ENCODE assay signal across 22 mouse cellular contexts in genomic region chr11:36891106-36891505, GRCm38 (mm10).
A peak's percentile ranks its signal among the peaks of the same experiment; 100 is the strongest.
DNase-seq lines count a peak whose midpoint lies in the region; ATAC-seq and TF ChIP-seq lines count a peak whose summit lies in the region.
"Had no signal": no experiment of that assay in that cellular context is flagged by ENCODE, and none has a peak within 500 bp of the region (broad histone marks: within the 10 kb centered on the region; RNA-seq: fewer than 3 reads in every experiment).

No protein-coding gene starts in this region.

- peak; percentile 65; the same call in 1 of the 2 replicates for ATAC-seq in neural tube, embryonic 12.5 days (ENCODE audit: low FRiP score, low read depth)
- ATAC-seq: activated CD4-positive, CD25-positive, alpha-beta regulatory T cell, adult 4 months; forebrain, postnatal 0 days; inflammation-experienced regulatory T-cells, adult 6 months had no signal

- H3K27ac ChIP-seq in neural tube, embryonic 12.5 days = no peak overlapping the region
- H3K27ac ChIP-seq: layer of hippocampus, adult 2 months; limb, embryonic 12.5 days; liver, embryonic 14.5 days; stomach, postnatal 0 days had no signal

- WGBS in neural tube, embryonic 12.5 days = 29% methylated on average over 3 of the region's 3 CpGs

- H3K27me3 ChIP-seq in neural tube, embryonic 12.5 days (replicated peaks) = no peaks in the 10 kb centered on the region
- H3K27me3 ChIP-seq: limb, embryonic 12.5 days; megakaryocyte, embryonic 14.5 days had no signal

- TF ChIP-seq CTCF in brain, embryonic 14.5 days (IDR thresholded peaks at IDR 0.05; ENCODE audit: borderline replicate concordance, extremely low read depth, insufficient read depth, insufficient read length) = no peak

- H3K4me2 ChIP-seq in neural tube, embryonic 12.5 days (replicated peaks) = no peak overlapping the region
- H3K4me2 ChIP-seq: limb, embryonic 12.5 days had no signal

- no peak overlapping the region for H3K4me3 ChIP-seq in neural tube, embryonic 12.5 days
- H3K4me3 ChIP-seq: erythroblast, embryonic 14.5 days; layer of hippocampus, adult 2 months; limb, embryonic 12.5 days; megakaryocyte, embryonic 14.5 days had no signal

- DNase-seq in embryo, embryonic 11 days = peak; percentile 25
- DNase-seq in embryo, embryonic 10.5 days (ENCODE audit: low spot score) = no peak
- peak; percentile 47 for DNase-seq in left cerebral cortex, postnatal 4 days
- DNase-seq in left cerebral cortex, adult 8-10 months (ENCODE audit: low spot score in 2 of 2) = no peak
- peak; percentile 78 for DNase-seq in brain, embryonic 14.5 days (ENCODE audit: low read depth)
- DNase-seq in spleen, adult 12 weeks (ENCODE audit: low spot score) = no peak
- DNase-seq in adrenal gland, postnatal 10 days = no peak
- DNase-seq: cerebellum, adult 11-12 months; forebrain, postnatal 0 days; gastrocnemius, postnatal 14 days; heart, postnatal 10 days; right cerebral cortex, adult 18-20 months; thymus, postnatal 25 days had no signal

- no peak for TF ChIP-seq POLR2A in brain, embryonic 14.5 days (IDR thresholded peaks at IDR 0.05; ENCODE audit: borderline replicate concordance, extremely low read depth, insufficient read depth, insufficient read length, poor library complexity, severe bottlenecking)

- no peaks in the 10 kb centered on the region for H3K9me3 ChIP-seq in neural tube, embryonic 12.5 days
- H3K9me3 ChIP-seq: limb, embryonic 12.5 days; megakaryocyte, embryonic 14.5 days had no signal

- H3K4me1 ChIP-seq in neural tube, embryonic 12.5 days = no peaks in the 10 kb centered on the region
- H3K4me1 ChIP-seq: limb, embryonic 12.5 days; megakaryocyte, embryonic 14.5 days had no signal

- no peak overlapping the region for H3K9ac ChIP-seq in neural tube, embryonic 12.5 days
- H3K9ac ChIP-seq: forebrain, postnatal 0 days; limb, embryonic 12.5 days; liver, embryonic 14.5 days had no signal

- intact Hi-C loops in left cerebral cortex, postnatal 4 days (cut with DNase I) = no loop called here

- H3K36me3 ChIP-seq in neural tube, embryonic 12.5 days = no peaks in the 10 kb centered on the region
- H3K36me3 ChIP-seq: limb, embryonic 12.5 days had no signal

Comparison
In these comparisons a context has a peak if more than half of its experiments do, and no peak if none do; other contexts are left out.
1. DNase-seq: peak in embryo, embryonic 11 days (single experiment), left cerebral cortex, postnatal 4 days (single experiment) and brain, embryonic 14.5 days (single experiment); none in embryo, embryonic 10.5 days (single experiment), left cerebral cortex, adult 8-10 months (0 of 2), spleen, adult 12 weeks (single experiment) and adrenal gland, postnatal 10 days (single experiment).